Mouse (Mus musculus): Measurements from ENCODE around the gene Mxd1. TPM values are rescaled to one million over a fixed set of nuclear protein-coding genes. Genes with fewer than 3 reads are reported as not detected.

Mxd1 gene
- 26.4 TPM for polyA plus RNA-seq (2015; fragmentation: Illumina TruSeq; extraction: RNeasy Lipid Tissue Mini Kit (QIAGEN cat#74804); ENCODE audit: insufficient read depth, low replicate concordance)

GRCm38 (mm10) chr6:86668580-86669239, at the start of gene Mxd1:
Mxd1 (minus strand) TSS chr6:86669161.

GRCm38 (mm10) chr6:86683872-86684654, 15.1 kb upstream of the Mxd1 start, which contains the start of gene Snrnp27:
Snrnp27 (minus strand) TSS chr6:86684522.

GRCm38 (mm10) chr6:86627946-86628345, 41.0 kb downstream of the Mxd1 start, which contains the start of gene Asprv1:
Asprv1 (plus strand) TSS chr6:86628164.

Other genes with a start within 250 kb of the Mxd1 start
- gene Gm44790, start 242.5 kb downstream of the Mxd1 start, polyA plus RNA-seq (2015; fragmentation: Illumina TruSeq; extraction: RNeasy Lipid Tissue Mini Kit (QIAGEN cat#74804); ENCODE audit: insufficient read depth, low replicate concordance), result not detected
- 29.2 TPM for gene C87436, start 230.8 kb downstream of the Mxd1 start, polyA plus RNA-seq (2015; fragmentation: Illumina TruSeq; extraction: RNeasy Lipid Tissue Mini Kit (QIAGEN cat#74804); ENCODE audit: insufficient read depth, low replicate concordance)
- gene Pcbp1, start 142.8 kb downstream of the Mxd1 start, polyA plus RNA-seq (2015; fragmentation: Illumina TruSeq; extraction: RNeasy Lipid Tissue Mini Kit (QIAGEN cat#74804); ENCODE audit: insufficient read depth, low replicate concordance), result 121 TPM
- gene Asprv1, start 41.0 kb downstream of the Mxd1 start, polyA plus RNA-seq (2015; fragmentation: Illumina TruSeq; extraction: RNeasy Lipid Tissue Mini Kit (QIAGEN cat#74804); ENCODE audit: insufficient read depth, low replicate concordance), result 3.7 TPM
- gene Snrnp27, start 15.4 kb upstream of the Mxd1 start, polyA plus RNA-seq (2015; fragmentation: Illumina TruSeq; extraction: RNeasy Lipid Tissue Mini Kit (QIAGEN cat#74804); ENCODE audit: insufficient read depth, low replicate concordance), result 67.8 TPM
- gene Gmcl1, start 64.2 kb upstream of the Mxd1 start, polyA plus RNA-seq (2015; fragmentation: Illumina TruSeq; extraction: RNeasy Lipid Tissue Mini Kit (QIAGEN cat#74804); ENCODE audit: insufficient read depth, low replicate concordance), result 38.0 TPM
- 41.2 TPM for gene Anxa4, start 124.4 kb upstream of the Mxd1 start, polyA plus RNA-seq (2015; fragmentation: Illumina TruSeq; extraction: RNeasy Lipid Tissue Mini Kit (QIAGEN cat#74804); ENCODE audit: insufficient read depth, low replicate concordance)
- gene Aak1, start 180.4 kb upstream of the Mxd1 start, polyA plus RNA-seq (2015; fragmentation: Illumina TruSeq; extraction: RNeasy Lipid Tissue Mini Kit (QIAGEN cat#74804); ENCODE audit: insufficient read depth, low replicate concordance), result 30.6 TPM